Mouse (Mus musculus) hindbrain, postnatal 0 days (tissue): Measurements from ENCODE around the gene Syn2. TPM values are rescaled to one million over a fixed set of nuclear protein-coding genes. Genes with fewer than 3 reads are reported as not detected.

ENCODE experiments used
- ATAC-seq: fragments of 200-750 bp; cut with Nextera tagmentation; 2 replicates; pipeline ENCODE4 v1.8.0; 2017; ENCODE audit warnings: mild to moderate bottlenecking, moderate TSS enrichment, moderate library complexity
- DNase-seq: peaks from one replicate; pipeline ENCODE4 v3.0.0-alpha.2; 2015; ENCODE audit warnings: low spot score
- H3K27ac ChIP-seq: fragments of 300-500 bp; sonication (generic); 2 replicates; pipeline ENCODE4 v1.5.1; 2014; ENCODE audit warnings: mild to moderate bottlenecking
- H3K27me3 ChIP-seq: fragments of 300-500 bp; sonication (generic); 2 replicates; pipeline ENCODE4 v1.6.1; 2014; ENCODE audit warnings: low read length, mixed read lengths; ENCODE audit not compliant: insufficient read depth
- H3K36me3 ChIP-seq: fragments of 300-500 bp; sonication (generic); 2 replicates; pipeline ENCODE4 v1.6.1; 2014; ENCODE audit warnings: low read length, mixed read lengths; ENCODE audit not compliant: insufficient read depth
- H3K4me1 ChIP-seq: fragments of 300-500 bp; sonication (generic); 2 replicates; pipeline ENCODE4 v1.6.1; 2014; ENCODE audit warnings: antibody characterized with exemption, low read length, mixed read lengths; ENCODE audit not compliant: insufficient read depth
- H3K4me2 ChIP-seq: fragments of 300-500 bp; sonication (generic); 2 replicates; pipeline ENCODE4 v1.6.1; 2014; ENCODE audit warnings: low read depth, mild to moderate bottlenecking, low read length, moderate library complexity, mixed read lengths
- H3K4me3 ChIP-seq: fragments of 300-500 bp; sonication (generic); 2 replicates; pipeline ENCODE4 v1.5.1; 2014; ENCODE audit warnings: low read length
- H3K9ac ChIP-seq: fragments of 300-500 bp; sonication (generic); replicated peaks from 2 replicates; pipeline ENCODE4 v1.6.1; 2014; ENCODE audit warnings: mild to moderate bottlenecking, low read length, moderate library complexity, mixed read lengths
- H3K9me3 ChIP-seq: fragments of 300-500 bp; sonication (generic); 2 replicates; pipeline ENCODE4 v1.6.1; 2016; ENCODE audit warnings: low read length, mixed read lengths
- CTCF ChIP-seq: IDR thresholded peaks from 2 replicates; pipeline ENCODE4 v1.5.1; 2016; ENCODE audit warnings: antibody characterized with exemption, control low read depth, low read depth
- WGBS: fragments of 180-500 bp; shearing (Covaris S2); extraction: QIAGEN DNeasy Blood & Tissue Kit; methylation state at CpG from one replicate; pipeline ENCODE4 v1.1.7; 2014; 5-methylcytosine and 5-hydroxymethylcytosine counted together
- polyA plus RNA-seq: library from polyadenylated mRNA; unstranded; fragments of >200 nt; fragmentation: Nextera tagmentation; extraction: Ambion mirVana; gene quantifications from 2 replicates; pipeline ENCODE4 v1.2.1, GENCODE M21; 2015
- total RNA-seq: library from RNA; depleted of rRNA; stranded (reverse); fragments of >200 nt; gene quantifications from 2 replicates; pipeline ENCODE4 v1.2.3, GENCODE M21; 2014

Gene Syn2
- total and polyA plus RNA-seq, 2 experiments from 2014 or later, result 94.7 to 129 TPM

GRCm38 (mm10) chr6:115293877-115294276, 159.2 kb downstream of the Syn2 start:
- no peaks in the 10 kb centered on the region for H3K4me1 ChIP-seq
- TF ChIP-seq CTCF, result no peak
- no peaks in the 10 kb centered on the region for H3K9me3 ChIP-seq
- WGBS, result 71% methylated on average over 2 of the region's 2 CpGs
- H3K27me3 ChIP-seq, result no peaks in the 10 kb centered on the region
- no peaks in the 10 kb centered on the region for H3K36me3 ChIP-seq
- no peak overlapping the region for H3K4me3 ChIP-seq
- DNase-seq (no peak), ATAC-seq (no peak)
- no peak overlapping the region for H3K9ac ChIP-seq
- no peak overlapping the region for H3K27ac ChIP-seq
- no peak overlapping the region for H3K4me2 ChIP-seq

DNA sequence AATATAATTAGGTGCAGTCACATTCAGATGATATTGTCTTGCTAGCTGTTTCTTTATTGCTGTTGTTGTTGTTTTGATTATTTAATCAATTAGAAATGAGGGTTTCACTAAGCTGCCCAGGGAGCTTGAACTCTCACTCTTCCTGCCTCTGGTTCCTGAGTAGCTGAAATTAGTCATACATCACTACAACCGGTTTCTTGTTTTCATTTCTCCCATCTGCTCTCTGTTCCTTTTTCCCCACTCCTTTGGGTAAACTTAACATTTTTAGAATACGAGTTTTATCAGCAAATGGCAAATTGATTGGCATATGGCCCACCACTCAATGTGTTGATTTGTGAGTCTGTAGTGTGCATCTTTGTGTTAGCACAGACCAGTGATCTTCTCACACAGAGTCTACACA, 172.4 kb downstream of the Syn2 start:
- TF ChIP-seq CTCF, result no peak
- Histone ChIP-seq H3K4me1 (no peaks in the 10 kb centered on the region), H3K4me3 (no peak overlapping the region), H3K4me2 (no peak overlapping the region), H3K27ac (no peak overlapping the region), H3K27me3 (no peaks in the 10 kb centered on the region), H3K36me3 (no peaks in the 10 kb centered on the region), H3K9ac (no peak overlapping the region), H3K9me3 (no peaks in the 10 kb centered on the region)
- DNase-seq, result no peak
- WGBS, result 79% methylated on average over 2 of the region's 2 CpGs
- no peak for ATAC-seq

DNA sequence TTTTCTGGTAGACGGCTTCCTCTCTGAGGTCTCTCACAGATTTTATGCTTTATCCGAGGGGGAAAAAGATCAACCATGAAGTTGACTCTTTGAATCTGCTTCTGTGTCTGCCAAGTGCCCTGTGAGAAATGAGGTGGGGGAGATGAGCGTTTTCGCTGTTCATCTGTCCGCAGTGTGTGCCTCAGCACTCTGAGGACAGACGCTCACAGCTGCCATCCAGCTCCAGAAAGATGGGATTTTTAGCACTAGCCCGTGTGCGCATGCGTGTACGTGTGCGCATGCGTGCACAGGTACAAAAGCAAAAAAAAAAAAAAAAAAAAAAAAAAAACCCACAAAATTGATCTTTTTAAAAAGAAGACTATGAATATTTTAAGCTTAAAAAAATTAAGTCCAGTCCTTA, 178.1 kb downstream of the Syn2 start:
- H3K27me3 ChIP-seq, result no peaks in the 10 kb centered on the region
- no peak overlapping the region for H3K9ac ChIP-seq
- peak overlapping the region; percentile 18; the same call in 1 of the 2 replicates for H3K4me3 ChIP-seq
- no peaks in the 10 kb centered on the region for H3K9me3 ChIP-seq
- peak overlapping the region; percentile 46 for H3K4me2 ChIP-seq
- H3K27ac ChIP-seq, result peak overlapping the region; percentile 78
- no peaks in the 10 kb centered on the region for H3K4me1 ChIP-seq
- ATAC-seq, result peak; percentile 79
- TF ChIP-seq CTCF, result no peak
- H3K36me3 ChIP-seq, result no peaks in the 10 kb centered on the region
- WGBS, result 33% methylated on average over 12 of the region's 12 CpGs
- DNase-seq, result peak; percentile 85

GRCm38 (mm10) chr6:115313235-115313738, 178.6 kb downstream of the Syn2 start:
- WGBS, result 61% methylated on average over 9 of the region's 9 CpGs
- H3K4me2 ChIP-seq, result peak overlapping the region; percentile 46; the same call in 1 of the 2 replicates
- peak; percentile 42 for DNase-seq
- no peaks in the 10 kb centered on the region for H3K27me3 ChIP-seq
- H3K4me1 ChIP-seq, result no peaks in the 10 kb centered on the region
- H3K9ac ChIP-seq, result no peak overlapping the region
- 0 out of 2 replicates have a peak, but pooled peaks have one; percentile 43 for ATAC-seq
- no peak for TF ChIP-seq CTCF
- H3K4me3 ChIP-seq, result no peak overlapping the region
- H3K27ac ChIP-seq, result peak overlapping the region; percentile 68; the same call in 1 of the 2 replicates
- no peaks in the 10 kb centered on the region for H3K9me3 ChIP-seq
- no peaks in the 10 kb centered on the region for H3K36me3 ChIP-seq

GRCm38 (mm10) chr6:115313910-115314309, 179.2 kb downstream of the Syn2 start:
- Histone ChIP-seq H3K4me3 (no peak overlapping the region), H3K4me1 (no peaks in the 10 kb centered on the region), H3K9ac (no peak overlapping the region), H3K4me2 (no peak overlapping the region), H3K27me3 (no peaks in the 10 kb centered on the region), H3K36me3 (no peaks in the 10 kb centered on the region), H3K9me3 (no peaks in the 10 kb centered on the region), H3K27ac (0 out of 2 replicates have a peak overlapping the region, but pooled peaks have one; percentile 68)
- DNase-seq, result no peak
- 74% methylated on average over 7 of the region's 7 CpGs for WGBS
- TF ChIP-seq CTCF, result no peak
- ATAC-seq, result no peak

DNA sequence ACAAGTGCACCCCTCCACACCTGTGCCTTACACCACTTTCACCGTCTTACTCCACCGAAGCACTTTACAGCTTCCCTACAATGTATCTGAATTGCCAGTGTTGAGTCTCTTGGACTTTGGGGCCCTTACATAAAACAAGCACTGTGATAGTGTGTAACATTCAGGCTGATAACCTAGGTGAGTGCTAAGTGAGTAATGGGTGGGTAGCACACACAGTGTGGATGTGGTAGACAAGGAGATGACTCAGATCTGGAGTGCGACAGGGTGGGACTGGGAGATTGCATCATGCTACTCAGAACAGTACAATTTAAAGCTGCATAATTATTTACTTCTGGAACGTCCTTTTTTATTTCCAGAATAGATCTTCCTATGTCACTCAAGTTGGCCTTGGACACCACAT, 181.1 kb downstream of the Syn2 start:
- Histone ChIP-seq H3K27ac (no peak overlapping the region), H3K9ac (no peak overlapping the region), H3K4me3 (no peak overlapping the region), H3K9me3 (no peaks in the 10 kb centered on the region), H3K36me3 (no peaks in the 10 kb centered on the region), H3K27me3 (no peaks in the 10 kb centered on the region), H3K4me2 (no peak overlapping the region), H3K4me1 (no peaks in the 10 kb centered on the region)
- TF ChIP-seq CTCF, result no peak
- WGBS, result 92% methylated on average over 4 of the region's 4 CpGs
- no peak for DNase-seq
- no peak for ATAC-seq

DNA sequence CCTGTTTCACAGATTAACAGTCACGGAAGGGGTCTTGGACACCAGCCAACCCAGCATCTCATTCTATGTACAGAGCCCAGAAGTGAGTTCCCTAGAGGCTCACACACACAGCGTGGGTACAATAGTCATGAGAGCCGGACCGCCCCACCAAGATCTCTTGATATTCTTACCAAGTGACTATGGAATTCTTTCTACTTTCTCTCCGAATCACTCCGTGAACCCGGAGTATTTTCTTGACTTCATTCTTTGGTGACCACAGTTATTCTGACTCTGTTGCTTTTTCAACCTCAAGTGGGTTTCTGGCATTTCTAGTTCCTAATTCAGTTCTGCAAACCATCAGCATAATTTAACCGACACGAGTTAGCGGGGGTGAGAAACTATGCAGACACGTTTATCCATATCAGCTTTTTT, 182.1 kb downstream of the Syn2 start:
- 68% methylated on average over 11 of the region's 11 CpGs for WGBS
- Histone ChIP-seq H3K27ac (no peak overlapping the region), H3K4me1 (no peaks in the 10 kb centered on the region), H3K36me3 (no peaks in the 10 kb centered on the region), H3K4me2 (no peak overlapping the region), H3K4me3 (no peak overlapping the region), H3K9ac (no peak overlapping the region), H3K27me3 (no peaks in the 10 kb centered on the region), H3K9me3 (no peaks in the 10 kb centered on the region)
- DNase-seq, result no peak
- ATAC-seq, result no peak
- TF ChIP-seq CTCF, result no peak
